Mouse (Mus musculus): ENCODE measurements around the gene Acp6. TPM values are rescaled to one million over a fixed set of nuclear protein-coding genes. Genes with fewer than 3 reads are reported as not detected.

The Acp6 gene
- polyA plus RNA-seq, 1 experiment: 20.4 TPM

DNA sequence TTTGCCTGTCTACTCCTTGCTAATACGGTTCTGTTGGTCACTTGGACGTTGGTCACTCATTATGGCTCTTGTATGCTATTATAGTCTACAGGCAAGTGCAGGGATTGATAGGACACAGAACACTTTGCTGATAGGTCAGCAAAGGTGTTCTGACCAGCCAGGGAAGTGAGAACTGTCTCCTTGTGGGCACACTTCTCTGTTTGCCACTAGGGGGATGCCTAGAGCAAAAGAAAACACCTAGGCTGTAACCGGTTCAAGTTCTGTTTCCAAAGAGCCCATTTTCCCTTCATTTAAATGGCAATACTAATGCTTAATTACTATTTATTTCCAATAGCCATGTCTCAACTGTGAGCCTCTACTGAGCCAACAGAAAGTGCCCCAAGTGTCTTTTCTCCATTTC lies 25.2 kb downstream of the Acp6 start:
- Histone ChIP-seq H3K4me1 (ENCODE audit: control insufficient read depth, insufficient read depth, low read length) (no peaks in the 10 kb centered on the region), H3K4me3 (ENCODE audit: insufficient read depth, low read length) (no peak overlapping the region), H3K27ac (ENCODE audit: insufficient read depth, low read length) (no peak overlapping the region)
- no peak for TF ChIP-seq CTCF (IDR thresholded peaks at IDR 0.05; ENCODE audit: borderline replicate concordance, insufficient read depth, low read length)
- TF ChIP-seq POLR2A (IDR thresholded peaks at IDR 0.05; ENCODE audit: low read depth, low read length): no peak

DNA sequence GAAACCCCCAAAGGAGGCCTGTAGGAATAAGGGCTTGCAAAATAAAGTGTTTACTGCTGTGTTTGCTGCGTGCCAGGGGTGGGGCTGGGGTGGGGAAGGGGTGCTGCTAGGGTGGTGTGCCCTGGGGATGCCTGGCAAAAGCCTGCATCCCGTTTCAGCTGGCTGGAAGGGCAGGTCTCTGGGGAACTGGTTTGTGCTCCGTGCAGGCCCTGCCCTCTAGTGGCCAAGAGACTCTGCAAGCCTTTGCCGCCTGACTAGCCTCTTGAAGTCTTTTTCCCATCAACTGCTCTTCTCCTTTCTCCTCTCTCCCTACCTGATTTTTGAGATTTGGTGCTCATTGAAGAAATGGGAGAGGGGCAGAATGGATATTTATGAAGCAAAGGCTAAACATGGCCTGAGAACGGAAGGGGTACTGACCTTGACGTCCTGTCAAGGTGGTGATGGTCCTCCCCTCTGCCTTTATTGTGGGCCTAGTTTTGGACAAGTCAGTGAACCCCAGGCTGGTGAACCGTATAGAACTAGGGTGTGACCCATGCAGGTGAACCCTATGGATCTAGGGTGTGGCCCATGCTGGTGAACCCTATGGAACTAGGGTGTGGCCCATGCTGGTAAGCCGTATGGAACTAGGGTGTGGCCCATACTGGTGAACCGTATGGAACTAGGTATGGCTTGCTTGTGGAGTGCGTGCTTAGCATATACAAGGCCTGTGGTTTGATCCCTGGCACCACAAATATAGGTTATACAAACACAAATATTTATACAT lies 26.7 kb downstream of the Acp6 start:
- Histone ChIP-seq H3K4me3 (ENCODE audit: insufficient read depth, low read length) (no peak overlapping the region), H3K27ac (ENCODE audit: insufficient read depth, low read length) (no peak overlapping the region), H3K4me1 (ENCODE audit: control insufficient read depth, insufficient read depth, low read length) (no peaks in the 10 kb centered on the region)
- TF ChIP-seq CTCF (IDR thresholded peaks at IDR 0.05; ENCODE audit: borderline replicate concordance, insufficient read depth, low read length) (peak; percentile 92), POLR2A (IDR thresholded peaks at IDR 0.05; ENCODE audit: low read depth, low read length) (no peak)

DNA sequence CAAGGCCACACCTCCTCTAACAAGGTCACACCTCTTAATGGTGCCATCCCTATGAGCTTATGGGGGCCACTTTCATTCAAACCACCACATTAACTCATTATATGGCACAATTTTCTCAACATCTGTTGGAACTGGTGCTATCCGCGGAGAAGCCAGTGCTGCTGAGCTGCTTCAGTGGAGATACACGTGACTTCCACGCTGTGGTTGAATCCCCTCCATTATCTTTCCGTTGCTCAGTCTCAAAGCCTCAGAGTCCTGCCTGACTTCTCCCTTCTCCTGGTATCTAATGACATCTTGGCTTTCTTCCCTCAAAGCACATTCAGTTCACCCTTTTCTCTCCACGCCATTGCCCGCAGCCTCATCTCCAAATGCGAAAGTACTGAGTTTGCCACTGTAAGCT lies 38.0 kb downstream of the Acp6 start:
- H3K27ac ChIP-seq (ENCODE audit: insufficient read depth, low read length): no peak overlapping the region
- H3K4me1 ChIP-seq (ENCODE audit: control insufficient read depth, insufficient read depth, low read length): peaks cover 3% of the 10 kb centered on the region; the same call in 1 of the 2 replicates
- no peak for TF ChIP-seq POLR2A (IDR thresholded peaks at IDR 0.05; ENCODE audit: low read depth, low read length)
- no peak for TF ChIP-seq CTCF (IDR thresholded peaks at IDR 0.05; ENCODE audit: borderline replicate concordance, insufficient read depth, low read length)
- H3K4me3 ChIP-seq (ENCODE audit: insufficient read depth, low read length): no peak overlapping the region

DNA sequence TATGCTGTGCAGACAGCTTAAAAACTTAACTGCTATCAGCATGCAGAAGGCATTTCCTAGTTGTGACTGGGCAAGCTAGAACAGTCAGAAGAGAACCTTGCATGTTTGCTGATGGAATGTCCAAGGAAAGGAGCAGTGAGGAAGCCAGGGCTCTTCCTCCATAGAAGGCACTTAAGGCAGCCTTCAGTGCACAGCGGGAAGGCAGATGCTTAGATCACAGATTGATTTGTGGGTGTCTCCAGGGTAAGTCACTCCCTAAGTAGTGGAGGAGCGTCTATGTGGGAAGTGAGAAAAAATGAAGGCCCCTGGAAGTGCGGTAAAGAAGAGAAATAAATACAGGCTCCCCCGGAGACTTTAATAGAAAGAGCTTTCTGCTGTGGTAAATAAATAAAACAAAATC lies 40.7 kb downstream of the Acp6 start:
- no peak overlapping the region for H3K27ac ChIP-seq (ENCODE audit: insufficient read depth, low read length)
- no peak for TF ChIP-seq POLR2A (IDR thresholded peaks at IDR 0.05; ENCODE audit: low read depth, low read length)
- TF ChIP-seq CTCF (IDR thresholded peaks at IDR 0.05; ENCODE audit: borderline replicate concordance, insufficient read depth, low read length): no peak
- no peak overlapping the region for H3K4me3 ChIP-seq (ENCODE audit: insufficient read depth, low read length)
- H3K4me1 ChIP-seq (ENCODE audit: control insufficient read depth, insufficient read depth, low read length): peaks cover 3% of the 10 kb centered on the region; the same call in 1 of the 2 replicates

DNA sequence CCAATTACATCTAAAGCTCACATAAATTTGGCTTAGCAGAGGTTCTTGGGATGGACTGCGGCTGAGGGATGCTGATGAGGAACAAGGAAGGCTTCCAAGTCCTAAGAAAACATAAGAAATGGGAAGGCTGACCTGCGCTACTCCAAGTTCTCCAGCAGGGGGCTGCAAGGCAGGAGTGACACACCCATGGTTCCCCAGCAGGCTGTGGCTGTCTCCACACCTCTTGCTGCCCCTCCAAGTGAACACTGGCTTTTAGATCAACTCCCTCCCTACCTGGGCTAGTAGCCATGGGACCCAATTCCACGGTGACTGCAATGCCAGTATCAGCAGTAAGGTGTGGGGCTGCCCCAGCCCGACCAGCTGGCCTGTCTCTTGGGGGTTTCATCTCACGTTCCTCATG lies 43.4 kb downstream of the Acp6 start:
- TF ChIP-seq POLR2A (IDR thresholded peaks at IDR 0.05; ENCODE audit: low read depth, low read length) (no peak), CTCF (IDR thresholded peaks at IDR 0.05; ENCODE audit: borderline replicate concordance, insufficient read depth, low read length) (peak; percentile 75)
- Histone ChIP-seq H3K4me1 (ENCODE audit: control insufficient read depth, insufficient read depth, low read length) (peaks cover 3% of the 10 kb centered on the region; the same call in 1 of the 2 replicates), H3K4me3 (ENCODE audit: insufficient read depth, low read length) (no peak overlapping the region), H3K27ac (ENCODE audit: insufficient read depth, low read length) (no peak overlapping the region)

- no peak overlapping the region for H3K27ac ChIP-seq (ENCODE audit: insufficient read depth, low read length)
- peaks cover 3% of the 10 kb centered on the region; the same call in 1 of the 2 replicates for H3K4me1 ChIP-seq (ENCODE audit: control insufficient read depth, insufficient read depth, low read length)
- H3K4me3 ChIP-seq (ENCODE audit: insufficient read depth, low read length): no peak overlapping the region
- no peak for TF ChIP-seq POLR2A (IDR thresholded peaks at IDR 0.05; ENCODE audit: low read depth, low read length)
- TF ChIP-seq CTCF (IDR thresholded peaks at IDR 0.05; ENCODE audit: borderline replicate concordance, insufficient read depth, low read length): no peak
Measured at GRCm38 (mm10) chr3:97203880-97204279, 45.3 kb downstream of the Acp6 start.

- H3K27ac ChIP-seq (ENCODE audit: insufficient read depth, low read length): no peak overlapping the region
Measured at GRCm38 (mm10) chr3:97206521-97206920, 47.9 kb downstream of the Acp6 start.

DNA sequence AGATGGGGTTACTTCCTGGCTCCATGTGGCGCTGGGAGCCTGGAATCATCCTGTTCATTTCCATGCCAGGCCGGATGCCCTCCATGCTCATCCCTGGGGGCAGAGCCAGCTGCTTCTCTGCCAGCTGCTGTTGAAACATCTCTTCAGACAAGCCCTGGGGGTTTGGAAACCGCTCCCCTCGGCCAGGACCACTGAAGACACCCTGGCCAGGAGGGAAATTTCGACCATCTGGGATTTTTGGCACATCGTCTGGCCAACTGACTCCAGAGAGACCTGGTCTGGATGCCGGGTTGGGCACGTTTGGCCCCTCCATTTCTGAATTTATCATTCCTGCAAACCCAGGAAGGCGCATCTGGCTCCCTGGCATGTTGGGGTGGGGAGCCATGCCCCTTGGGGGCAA lies 50.8 kb downstream of the Acp6 start:
- Histone ChIP-seq H3K27ac (ENCODE audit: insufficient read depth, low read length) (no peak overlapping the region), H3K4me1 (ENCODE audit: control insufficient read depth, insufficient read depth, low read length) (peaks cover 3% of the 10 kb centered on the region; the same call in 1 of the 2 replicates), H3K4me3 (ENCODE audit: insufficient read depth, low read length) (no peak overlapping the region)
- TF ChIP-seq POLR2A (IDR thresholded peaks at IDR 0.05; ENCODE audit: low read depth, low read length): no peak
- TF ChIP-seq CTCF (IDR thresholded peaks at IDR 0.05; ENCODE audit: borderline replicate concordance, insufficient read depth, low read length): no peak

More at GRCm38 (mm10) chr3:97206521-97206920, 47.9 kb downstream of the Acp6 start:
- no peaks in the 10 kb centered on the region for H3K4me1 ChIP-seq (ENCODE audit: control insufficient read depth, insufficient read depth, low read length)
- TF ChIP-seq POLR2A (IDR thresholded peaks at IDR 0.05; ENCODE audit: low read depth, low read length) (no peak), CTCF (IDR thresholded peaks at IDR 0.05; ENCODE audit: borderline replicate concordance, insufficient read depth, low read length) (no peak)
- no peak overlapping the region for H3K4me3 ChIP-seq (ENCODE audit: insufficient read depth, low read length)

DNA sequence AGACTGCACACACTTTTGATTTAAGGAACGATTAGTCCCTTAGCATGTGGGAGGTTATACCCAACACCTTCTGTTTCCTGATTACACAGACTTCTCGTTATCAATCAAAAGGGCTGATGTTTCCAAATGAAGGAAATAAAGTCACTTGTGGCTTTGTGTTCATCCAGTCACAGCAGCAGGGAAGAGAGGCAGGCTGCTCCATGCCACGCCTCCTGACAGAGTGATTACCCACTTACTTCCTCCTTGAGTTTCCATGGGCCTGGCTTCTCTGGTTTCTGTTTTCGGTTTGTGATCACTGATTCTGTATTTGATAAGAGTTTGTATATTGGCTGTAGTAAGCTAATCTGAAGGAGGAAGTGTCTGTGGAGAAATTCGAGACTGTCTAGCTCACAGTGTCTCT lies 52.6 kb downstream of the Acp6 start:
- H3K4me3 ChIP-seq (ENCODE audit: insufficient read depth, low read length): no peak overlapping the region
- peaks cover 11% of the 10 kb centered on the region for H3K4me1 ChIP-seq (ENCODE audit: control insufficient read depth, insufficient read depth, low read length)
- no peak overlapping the region for H3K27ac ChIP-seq (ENCODE audit: insufficient read depth, low read length)
- no peak for TF ChIP-seq CTCF (IDR thresholded peaks at IDR 0.05; ENCODE audit: borderline replicate concordance, insufficient read depth, low read length)
- TF ChIP-seq POLR2A (IDR thresholded peaks at IDR 0.05; ENCODE audit: low read depth, low read length): no peak

DNA sequence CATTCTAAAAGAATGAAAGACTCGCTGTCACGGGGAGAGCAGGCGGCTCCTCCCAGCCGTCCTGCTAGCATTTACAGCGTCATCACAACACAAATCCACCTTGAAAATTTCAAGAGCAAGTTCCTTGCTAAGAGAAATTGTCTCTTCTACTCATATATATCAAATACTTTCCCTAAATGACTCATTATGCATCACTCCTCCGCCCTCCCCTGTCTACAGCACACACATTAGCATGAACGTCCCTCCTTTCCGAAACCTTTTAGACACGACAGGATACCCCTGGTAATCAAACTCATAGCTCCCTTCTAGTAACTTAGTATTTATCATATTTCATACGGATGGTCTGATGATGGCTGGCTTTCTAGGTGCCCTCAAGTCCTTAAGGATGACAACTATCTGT lies 55.3 kb downstream of the Acp6 start:
- peaks cover 11% of the 10 kb centered on the region for H3K4me1 ChIP-seq (ENCODE audit: control insufficient read depth, insufficient read depth, low read length)

More for the DNA sequence above, 55.3 kb downstream of the Acp6 start:
- H3K4me3 ChIP-seq (ENCODE audit: insufficient read depth, low read length): no peak overlapping the region
- TF ChIP-seq CTCF (IDR thresholded peaks at IDR 0.05; ENCODE audit: borderline replicate concordance, insufficient read depth, low read length): no peak
- no peak for TF ChIP-seq POLR2A (IDR thresholded peaks at IDR 0.05; ENCODE audit: low read depth, low read length)
- H3K27ac ChIP-seq (ENCODE audit: insufficient read depth, low read length): 0 out of 2 replicates have a peak overlapping the region, but pooled peaks have one; percentile 8
